Mouse (Mus musculus) activated CD4-positive, CD25-positive, alpha-beta regulatory T cell, adult 9 weeks (primary cell): ENCODE data around the gene Ppp1r11. TPM values are rescaled to one million over a fixed set of nuclear protein-coding genes. Genes with fewer than 3 reads are reported as not detected.

Experiments
- polyA plus RNA-seq: library from polyadenylated mRNA; unstranded; fragments of 100-300 nt; shearing (Covaris generic); gene quantifications from one replicate; pipeline ENCODE4 v1.2.1, GENCODE M21; 2017

Gene Ppp1r11
- polyA plus RNA-seq = 186 TPM

DNA sequence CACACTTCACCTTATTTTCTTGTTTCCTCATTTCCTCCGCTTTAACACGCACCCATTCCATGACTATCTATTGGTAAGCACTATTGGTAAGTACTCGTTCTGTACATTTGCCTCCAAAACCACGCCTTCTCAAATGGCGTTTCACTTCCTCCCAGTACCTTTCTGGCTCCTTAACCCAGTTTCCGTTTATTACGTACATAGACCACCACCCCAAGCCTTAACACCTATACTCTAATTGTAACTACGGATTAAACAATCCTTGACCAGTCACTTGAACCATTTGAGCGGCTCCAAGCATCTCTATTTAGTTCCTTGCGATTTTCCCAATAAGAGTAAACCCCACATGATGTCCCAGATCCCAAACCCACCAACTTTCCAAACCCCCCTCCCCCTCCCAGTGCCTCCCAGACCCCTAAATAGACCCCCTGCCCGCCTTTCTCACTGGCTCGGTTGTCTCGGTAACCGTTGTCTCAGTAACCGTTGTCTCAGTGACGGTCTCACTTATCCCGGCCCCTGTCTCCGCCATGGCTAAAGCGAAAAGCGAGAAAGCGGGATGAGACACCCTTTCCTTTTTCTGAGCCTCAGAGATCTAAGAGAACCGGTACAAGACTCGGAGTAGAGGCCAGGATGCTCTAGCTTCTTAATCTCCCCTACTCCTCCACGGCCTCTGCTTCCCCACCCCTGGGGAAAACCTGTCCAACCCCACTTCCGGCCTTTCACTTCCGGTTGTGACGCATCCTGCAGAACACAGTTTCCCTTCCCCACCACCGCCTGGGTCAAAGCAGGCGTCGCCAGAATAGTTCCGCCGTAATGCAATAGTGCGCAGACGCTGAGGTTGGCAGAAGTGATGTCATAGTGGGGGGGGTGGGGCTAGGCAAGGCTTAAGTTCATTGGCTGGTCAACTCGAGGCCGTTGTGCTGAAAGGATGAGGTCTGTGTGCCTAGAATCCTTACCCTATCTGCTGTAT, at the start of gene Ppp1r11:
Gene Ppp1r11 (minus strand): TSS at position 761 of the 967 bp plus-strand sequence.

DNA sequence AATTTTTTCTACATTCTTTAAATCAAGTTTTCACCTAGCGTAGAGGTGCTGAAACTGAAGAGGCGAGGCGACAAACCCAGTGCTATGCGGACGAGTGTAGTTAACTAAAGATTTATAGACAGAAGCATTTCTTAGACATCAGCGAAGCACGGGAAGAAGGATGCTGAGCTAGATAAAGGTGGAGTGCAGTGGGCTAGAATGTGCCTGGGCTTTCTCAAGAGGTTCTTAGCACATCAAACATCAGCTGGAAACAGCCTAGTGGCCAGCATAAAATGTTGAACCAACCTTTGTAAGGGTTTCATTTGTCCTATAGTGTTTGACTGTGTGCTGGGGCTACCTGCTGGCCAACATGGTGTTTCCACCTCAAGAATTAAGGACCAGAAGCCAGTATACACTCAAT, 49.3 kb upstream of the Ppp1r11 start, which contains the start of gene Zfp57:
Gene Zfp57 (plus strand): TSS at position 301 of the 400 bp plus-strand sequence.

DNA sequence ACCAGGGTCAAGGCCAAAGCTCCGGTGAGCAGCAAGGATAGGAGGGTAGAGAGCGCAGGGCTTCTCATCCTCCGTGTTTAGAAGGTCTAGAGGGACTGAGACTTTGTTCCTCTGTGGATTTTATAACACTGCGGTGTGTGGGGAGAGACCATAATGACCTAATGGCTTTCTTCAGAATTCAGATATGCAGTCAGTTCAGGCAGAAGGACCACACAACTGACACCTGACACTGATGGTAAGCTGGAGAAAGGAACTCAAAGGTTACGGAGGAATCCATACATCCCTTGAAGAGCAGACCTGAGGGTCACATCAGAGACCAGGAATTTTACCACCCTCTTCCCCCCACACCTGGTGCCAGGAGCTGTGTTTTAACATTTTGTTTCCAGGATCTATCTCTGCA, 37.9 kb upstream of the Ppp1r11 start, which contains the start of gene H2-M5:
Gene H2-M5 (minus strand): TSS at position 101 of the 400 bp plus-strand sequence.

DNA sequence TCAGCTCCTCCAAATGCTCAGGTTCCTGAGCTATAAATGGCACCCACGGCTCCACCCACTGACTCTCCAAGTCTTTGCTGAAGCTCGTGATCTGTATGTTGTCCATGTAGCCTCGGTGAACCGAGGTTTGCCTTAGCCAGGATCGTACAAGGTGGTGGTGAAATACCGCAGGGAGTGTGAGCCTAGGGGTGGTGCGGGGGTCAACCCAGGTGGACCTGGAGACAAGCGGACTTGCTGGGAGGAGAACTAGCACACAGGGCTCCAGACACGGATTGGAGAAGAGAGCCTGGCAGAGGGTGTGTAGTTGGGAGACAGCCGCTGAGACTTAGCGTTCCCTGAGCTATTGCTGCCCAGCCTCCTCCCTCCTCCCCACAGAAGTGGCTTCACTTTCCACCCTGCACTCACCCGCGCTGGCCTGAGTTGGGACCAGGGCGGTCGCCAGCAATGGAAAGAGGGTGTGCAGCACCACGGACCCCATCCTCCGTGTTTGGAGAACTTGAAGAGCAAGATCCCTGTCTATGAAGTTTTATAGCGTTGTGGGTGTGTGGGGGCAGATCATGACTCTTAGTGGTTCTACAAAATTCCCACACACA, 29.8 kb upstream of the Ppp1r11 start, which contains the start of gene 2410137M14Rik:
Gene 2410137M14Rik (minus strand): TSS at position 17 of the 593 bp plus-strand sequence.

DNA sequence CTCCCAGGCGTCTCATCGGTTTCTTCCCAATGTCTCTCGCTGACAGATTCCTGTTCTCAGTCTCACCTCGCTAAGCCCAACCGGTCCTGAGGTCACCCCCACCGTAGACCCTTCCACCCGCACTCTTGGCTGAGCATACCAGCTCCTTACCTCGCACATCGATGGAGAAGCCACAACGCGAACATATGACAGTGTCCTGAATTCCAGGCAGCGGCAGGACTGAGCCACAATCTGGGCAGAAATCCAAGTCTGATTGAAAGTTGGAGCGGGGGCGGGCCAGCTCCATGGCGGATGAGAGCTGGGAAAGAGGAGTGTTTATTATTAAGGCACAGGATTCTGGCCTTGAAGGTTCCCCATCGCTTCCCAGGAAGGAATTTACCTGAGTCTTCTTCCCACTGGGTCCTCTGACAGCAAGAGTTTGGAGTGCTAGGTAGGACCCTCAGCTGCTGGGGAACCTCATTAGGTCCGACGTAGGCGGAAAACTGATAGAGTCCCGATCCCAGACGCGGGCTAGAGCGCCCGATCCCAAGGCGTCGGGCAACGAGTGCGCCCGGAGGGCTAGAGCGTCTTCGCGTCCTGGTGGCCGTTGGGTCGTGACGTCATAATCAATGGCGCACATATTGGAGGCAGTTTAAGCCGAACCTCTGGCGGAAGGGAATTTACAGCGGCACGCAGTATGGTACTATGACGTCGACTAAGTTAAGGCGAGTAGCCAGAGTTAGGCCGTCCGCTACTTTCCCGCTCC, 6.6 kb upstream of the Ppp1r11 start, which contains the start of the genes Znrd1 and Znrd1as:
Gene Znrd1 (minus strand): TSS at position 561 of the 745 bp plus-strand sequence.
Gene Znrd1as (plus strand): TSS at position 594 of the 745 bp plus-strand sequence.

DNA sequence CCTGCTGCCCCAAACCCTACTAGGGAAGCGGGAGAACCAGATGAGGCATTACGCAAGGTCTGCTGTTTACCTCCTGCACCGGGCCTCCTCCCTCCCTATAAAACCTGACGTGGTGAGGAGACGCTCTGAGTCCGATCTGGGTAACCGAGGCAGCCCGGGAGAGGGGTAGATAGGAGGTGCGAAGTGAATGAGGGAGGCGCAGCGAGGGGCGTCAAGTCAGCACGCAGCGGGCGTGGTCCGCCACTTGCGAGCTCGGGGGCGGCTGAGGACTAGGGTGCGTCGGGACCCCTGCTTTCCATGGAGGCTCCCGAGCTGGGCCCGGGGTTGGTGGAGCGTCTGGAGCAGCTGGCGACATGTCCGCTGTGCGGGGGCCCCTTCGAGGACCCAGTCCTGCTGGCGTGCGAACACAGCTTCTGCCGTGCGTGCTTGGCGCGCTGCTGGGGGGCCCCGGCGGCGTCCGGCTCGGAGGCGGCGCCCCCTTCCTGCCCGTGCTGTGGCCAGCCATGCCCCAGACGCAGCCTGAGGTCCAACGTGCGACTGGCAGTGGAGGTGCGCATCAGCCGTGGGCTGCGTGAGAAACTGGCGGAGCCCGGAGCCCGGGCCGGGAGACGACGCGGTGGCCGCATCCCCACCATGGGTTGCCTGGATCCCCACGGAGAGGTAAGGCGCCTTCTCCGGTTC, 8.6 kb downstream of the Ppp1r11 start, which contains the start of gene Rnf39:
Gene Rnf39 (plus strand): TSS at position 128 of the 681 bp plus-strand sequence.

Other genes starting within 250 kb of the Ppp1r11 start
- gene H2-M10.5, start 178.8 kb downstream of the Ppp1r11 start, polyA plus RNA-seq = not detected
- gene H2-M10.6, start 139.6 kb downstream of the Ppp1r11 start, polyA plus RNA-seq = not detected
- 170 TPM for gene Trim26, start 114.6 kb downstream of the Ppp1r11 start, polyA plus RNA-seq
- gene Trim15, start 84.5 kb downstream of the Ppp1r11 start, polyA plus RNA-seq = 0.35 TPM
- gene Trim10, start 82.2 kb downstream of the Ppp1r11 start, polyA plus RNA-seq = 1.0 TPM
- not detected for gene Trim40, start 61.6 kb downstream of the Ppp1r11 start, polyA plus RNA-seq
- gene Trim31, start 53.6 kb downstream of the Ppp1r11 start, polyA plus RNA-seq = not detected
- 0.21 TPM for gene Rnf39, start 8.8 kb downstream of the Ppp1r11 start, polyA plus RNA-seq
- gene Znrd1, start 6.8 kb upstream of the Ppp1r11 start, polyA plus RNA-seq = 98.8 TPM
- 6.1 TPM for gene Znrd1as, start 6.9 kb upstream of the Ppp1r11 start, polyA plus RNA-seq
- gene 2410137M14Rik, start 29.5 kb upstream of the Ppp1r11 start, polyA plus RNA-seq = not detected
- not detected for gene H2-M5, start 37.8 kb upstream of the Ppp1r11 start, polyA plus RNA-seq
- not detected for gene Zfp57, start 49.4 kb upstream of the Ppp1r11 start, polyA plus RNA-seq
- gene Mog, start 71.7 kb upstream of the Ppp1r11 start, polyA plus RNA-seq = not detected
- gene Gabbr1, start 94.2 kb upstream of the Ppp1r11 start, polyA plus RNA-seq = 12.2 TPM
- not detected for gene Olfr90, start 136.8 kb upstream of the Ppp1r11 start, polyA plus RNA-seq
- 0.07 TPM for gene Olfr91, start 146.5 kb upstream of the Ppp1r11 start, polyA plus RNA-seq
- not detected for gene Olfr92, start 168.3 kb upstream of the Ppp1r11 start, polyA plus RNA-seq
- not detected for gene Olfr93, start 209.8 kb upstream of the Ppp1r11 start, polyA plus RNA-seq
- 0.70 TPM for gene Ubd, start 242.2 kb upstream of the Ppp1r11 start, polyA plus RNA-seq
- not detected for gene Olfr94, start 249.3 kb upstream of the Ppp1r11 start, polyA plus RNA-seq